11 mouse cellular contexts compared by ENCODE assay signal in the genomic region with DNA sequence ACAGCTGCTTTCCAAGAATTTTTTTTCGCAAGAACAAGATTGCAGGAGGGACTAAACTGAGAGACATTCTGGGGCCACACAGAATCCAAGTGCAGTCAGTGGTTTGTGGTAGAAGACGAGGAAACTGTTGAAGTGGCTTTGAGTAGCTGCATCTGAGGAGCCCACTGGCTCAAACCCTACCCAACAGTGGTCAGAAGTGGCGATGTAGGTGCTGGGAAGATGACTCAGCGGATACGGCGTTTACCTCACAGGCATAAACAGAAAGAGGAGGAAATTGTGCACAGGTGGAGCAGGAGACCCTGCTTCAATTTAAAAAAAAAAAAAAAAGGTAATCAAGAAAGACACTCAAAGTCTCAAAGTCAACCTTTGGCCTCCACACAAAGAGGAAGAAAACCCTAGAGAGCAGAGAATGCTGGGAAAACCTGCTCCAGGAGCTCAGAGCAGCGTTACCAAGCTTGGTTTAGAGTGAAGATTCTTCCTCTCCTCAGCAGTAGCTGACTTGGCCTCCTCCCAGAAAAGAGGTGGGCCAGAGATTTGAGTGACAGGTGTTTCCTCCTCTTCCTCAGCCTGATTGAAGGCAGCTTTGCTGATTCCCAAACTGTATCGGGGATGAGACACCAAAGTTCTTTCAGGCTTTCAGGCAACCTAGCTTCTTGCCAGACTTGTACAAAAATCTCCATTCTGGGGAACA. TPM values are rescaled to one million over a fixed set of nuclear protein-coding genes. Genes with fewer than 3 reads are reported as not detected.
A peak's percentile ranks its signal among the peaks of the same experiment; 100 is the strongest.
DNase-seq lines count a peak whose midpoint lies in the region; ATAC-seq and TF ChIP-seq lines count a peak whose summit lies in the region.
"Had no signal": no experiment of that assay in that cellular context is flagged by ENCODE, and none has a peak within 500 bp of the region (broad histone marks: within the 10 kb centered on the region; RNA-seq: fewer than 3 reads in every experiment).

No protein-coding gene starts in this region.

- H3K36me3 ChIP-seq in erythroblast, embryonic 14.5 days (ENCODE audit: control insufficient read depth): peaks cover 66% of the 10 kb centered on the region
- H3K36me3 ChIP-seq in liver, embryonic 14.5 days (replicated peaks; ENCODE audit: control insufficient read depth, insufficient read depth, low read depth): no peaks in the 10 kb centered on the region
- H3K36me3 ChIP-seq: forebrain, embryonic 12.5 days; lung, embryonic 15.5 days had no signal

- TF ChIP-seq CTCF in liver, embryonic 14.5 days (IDR thresholded peaks at IDR 0.05; ENCODE audit: low read depth): no peak
- TF ChIP-seq CTCF in left cerebral cortex, adult 2 months (IDR thresholded peaks at IDR 0.05): no peak

- peaks cover 92% of the 10 kb centered on the region for H3K4me1 ChIP-seq in erythroblast, embryonic 14.5 days (ENCODE audit: control insufficient read depth)
- H3K4me1 ChIP-seq in liver, embryonic 14.5 days (replicated peaks; ENCODE audit: control insufficient read depth in 2 of 2, insufficient read depth in 2 of 2, low read length in 1 of 2): peaks cover 10 to 32% of the 10 kb centered on the region in 2 experiments; a peak in 3 of 4 replicates

- H3K4me2 ChIP-seq in liver, embryonic 14.5 days (ENCODE audit: low read depth): peak overlapping the region; percentile 24; the same call in 1 of the 2 replicates
- H3K4me2 ChIP-seq: forebrain, embryonic 12.5 days; lung, embryonic 15.5 days had no signal

- H3K27ac ChIP-seq in liver, embryonic 14.5 days: no peak overlapping the region
- no peak overlapping the region for H3K27ac ChIP-seq in left cerebral cortex, adult 2 months
- H3K27ac ChIP-seq: forebrain, embryonic 12.5 days; gastrocnemius, adult 2 months; lung, embryonic 15.5 days had no signal

- peak; percentile 11 for DNase-seq in thymus, postnatal 25 days
- DNase-seq in thymus, postnatal 10 days (ENCODE audit: low spot score in 2 of 2): no peak
- no peak for DNase-seq in liver, embryonic 14.5 days (ENCODE audit: low read depth in 3 of 3, low spot score in 3 of 3)
- DNase-seq in adrenal gland, adult 8-10 months: no peak
- no peak for DNase-seq in right cerebral cortex, postnatal 10 days (ENCODE audit: low spot score in 2 of 2)
- DNase-seq in left cerebral cortex, adult 2 months (ENCODE audit: extremely low spot score in 1 of 2, low spot score in 2 of 2): no peak
- DNase-seq: gastrocnemius, adult 2 months had no signal

- no peak for TF ChIP-seq EP300 in liver, embryonic 14.5 days (IDR thresholded peaks at IDR 0.05; ENCODE audit: low read depth)

- H3K27me3 ChIP-seq in erythroblast, embryonic 14.5 days (ENCODE audit: control insufficient read depth): no peaks in the 10 kb centered on the region
- no peaks in the 10 kb centered on the region for H3K27me3 ChIP-seq in liver, embryonic 14.5 days (ENCODE audit: control insufficient read depth, insufficient read depth, low read length)
- H3K27me3 ChIP-seq: forebrain, embryonic 12.5 days; lung, embryonic 15.5 days; Patski had no signal

- peak overlapping the region; percentile 30 for H3K4me3 ChIP-seq in erythroblast, embryonic 14.5 days (replicated peaks)
- H3K4me3 ChIP-seq in liver, embryonic 14.5 days (ENCODE audit: insufficient read depth in 1 of 2, low read depth in 2 of 2, low read length in 2 of 2): no peak overlapping the region
- H3K4me3 ChIP-seq in left cerebral cortex, adult 2 months: no peak overlapping the region
- H3K4me3 ChIP-seq: forebrain, embryonic 12.5 days; gastrocnemius, adult 2 months; lung, embryonic 15.5 days had no signal

- no peak overlapping the region for H3K9ac ChIP-seq in liver, embryonic 14.5 days (replicated peaks)
- H3K9ac ChIP-seq: forebrain, embryonic 12.5 days; lung, embryonic 15.5 days had no signal

- no peak for ATAC-seq in liver, embryonic 14.5 days (ENCODE audit: insufficient read depth)
- ATAC-seq: Patski had no signal

- no peaks in the 10 kb centered on the region for H3K9me3 ChIP-seq in erythroblast, embryonic 14.5 days (ENCODE audit: control insufficient read depth, low read length)
- no peaks in the 10 kb centered on the region for H3K9me3 ChIP-seq in liver, embryonic 14.5 days (ENCODE audit: control insufficient read depth, low read length)
- H3K9me3 ChIP-seq: forebrain, embryonic 12.5 days; lung, embryonic 15.5 days had no signal

- 43% methylated on average over 8 of the region's 8 CpGs for WGBS in liver, embryonic 14.5 days (ENCODE audit: insufficient replicate concordance)

- intact Hi-C loops in left cerebral cortex, adult 2 months (cut with DNase I): loop anchor here (5.0 kb wide), 2 partner anchors 33 to 137 kb away; a partner anchor contains a TSS

RNA-seq across cellular contexts. Expression of a gene that starts 4.5 kb away (rescaled TPM):
- polyA plus RNA-seq in erythroblast, embryonic 14.5 days (2012): 1.6 and 1.8 TPM in 2 replicates
- 19.8 and 21.6 TPM in 2 replicates for polyA plus RNA-seq in liver, embryonic 14.5 days (2012; rRNA removed)
- 39.2 and 40.4 TPM in 2 replicates for polyA plus RNA-seq in liver, embryonic 14.5 days (2014; fragmentation: Nextera tagmentation; extraction: Ambion mirVana)
- total RNA-seq in adrenal gland, adult 8-10 months (2022): 10 to 100 TPM; 21.6 to 27.4 (median 24.4) TPM
- total RNA-seq in left cerebral cortex, adult 2 months (2021): 10 to 100 TPM; 46.8 to 48.4 TPM
